Mouse (Mus musculus): ENCODE data around the gene Gm20517.

The Gm20517 gene

GRCm38 (mm10) chr17:47610849-47611660, at the start of gene Gm20517, which contains the start of the genes Bysl and Med20:
Gene Gm20517 (plus strand): TSS chr17:47611589.
Gene Bysl (minus strand): TSS chr17:47611492.
Gene Med20 (plus strand): TSS chr17:47611582.
- DNase-seq (ENCODE audit: low spot score) = peak; percentile 96

GRCm38 (mm10) chr17:47562875-47563274, 48.5 kb upstream of the Gm20517 start:
- DNase-seq (ENCODE audit: low spot score) = no peak

DNA sequence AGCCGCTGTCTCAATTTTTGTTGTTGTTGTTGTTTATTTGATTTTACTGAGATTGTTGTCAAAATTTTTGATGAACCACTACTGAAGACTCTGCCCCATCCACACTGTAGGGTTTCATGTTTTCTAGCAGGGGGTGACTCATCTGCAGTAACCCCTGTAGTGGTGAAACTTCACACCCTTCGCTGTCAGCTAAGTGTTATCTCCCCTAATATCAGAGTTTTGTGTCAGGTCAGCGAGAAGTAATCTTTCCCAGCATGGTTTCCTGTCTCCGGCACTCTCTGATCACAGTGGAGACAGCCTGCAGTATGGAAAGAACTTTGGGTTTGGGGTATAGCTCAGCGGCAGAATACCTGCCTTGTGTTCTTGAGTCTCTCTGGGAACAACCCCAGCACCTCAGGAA, 46.8 kb upstream of the Gm20517 start:
- DNase-seq (ENCODE audit: low spot score) = no peak

DNA sequence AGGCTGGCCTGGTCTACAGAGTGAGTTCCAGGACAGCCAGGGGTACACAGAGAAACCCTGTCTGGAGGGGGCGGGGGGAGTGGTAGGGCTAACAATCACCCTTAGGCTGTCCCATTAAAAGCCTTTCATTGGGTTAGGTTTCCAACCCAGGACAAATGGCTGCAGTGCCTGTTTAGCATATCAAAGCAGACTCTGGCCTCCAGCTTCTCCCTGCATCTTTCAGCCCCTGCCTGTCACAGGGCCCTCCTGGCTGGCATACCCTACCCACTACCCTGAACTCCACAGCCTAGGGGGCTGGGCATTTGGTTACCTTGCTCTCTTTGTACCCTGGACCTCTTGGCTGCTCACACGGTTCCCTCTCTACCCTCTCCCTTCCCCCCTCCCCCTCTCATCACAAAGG, 45.3 kb upstream of the Gm20517 start:
- no peak for DNase-seq (ENCODE audit: low spot score)

DNA sequence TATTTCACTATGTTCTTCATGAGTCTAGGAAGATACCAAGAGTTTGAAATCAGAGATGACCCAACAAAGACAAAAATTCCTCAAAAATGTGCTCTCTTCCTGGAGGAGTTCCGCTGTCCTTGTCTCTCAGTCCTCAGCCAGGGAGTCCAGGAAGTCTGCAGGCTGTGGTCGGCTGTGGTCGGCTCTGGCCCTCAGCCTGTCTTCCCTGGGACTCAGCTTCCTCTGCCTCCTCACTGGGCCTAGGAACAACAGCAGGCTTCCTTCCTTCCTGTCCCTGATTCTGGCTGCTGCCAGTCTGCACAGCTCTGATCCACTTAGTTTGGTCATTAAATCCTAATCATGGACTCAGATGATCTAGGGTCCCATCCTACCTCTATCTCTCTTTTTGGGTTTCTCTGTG, 44.1 kb upstream of the Gm20517 start:
- no peak for DNase-seq (ENCODE audit: low spot score)

- DNase-seq (ENCODE audit: low spot score) = no peak
Observed at GRCm38 (mm10) chr17:47568389-47568788, 43.0 kb upstream of the Gm20517 start.

- no peak for DNase-seq (ENCODE audit: low spot score)
Observed at GRCm38 (mm10) chr17:47568951-47569527, 42.4 kb upstream of the Gm20517 start.

DNA sequence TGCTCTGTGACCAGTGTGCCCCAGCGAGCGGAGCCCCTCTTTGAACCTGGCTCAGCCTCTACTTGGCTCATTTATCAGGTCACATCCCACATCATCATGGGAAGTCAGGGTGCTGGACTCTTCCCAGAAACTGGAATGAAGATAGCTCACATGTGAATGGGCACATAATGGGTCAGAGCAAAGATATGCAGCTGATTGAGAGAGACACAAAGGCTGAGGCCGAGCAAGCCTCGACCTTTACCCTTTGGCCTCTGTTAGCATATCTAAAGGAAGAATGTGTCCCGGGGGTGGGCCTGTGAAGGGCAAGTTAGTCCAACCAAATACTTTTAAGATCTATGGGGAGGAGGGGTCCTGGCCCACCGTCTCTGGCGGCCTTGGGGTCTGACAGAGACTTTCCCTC, 39.8 kb upstream of the Gm20517 start:
- no peak for DNase-seq (ENCODE audit: low spot score)

DNA sequence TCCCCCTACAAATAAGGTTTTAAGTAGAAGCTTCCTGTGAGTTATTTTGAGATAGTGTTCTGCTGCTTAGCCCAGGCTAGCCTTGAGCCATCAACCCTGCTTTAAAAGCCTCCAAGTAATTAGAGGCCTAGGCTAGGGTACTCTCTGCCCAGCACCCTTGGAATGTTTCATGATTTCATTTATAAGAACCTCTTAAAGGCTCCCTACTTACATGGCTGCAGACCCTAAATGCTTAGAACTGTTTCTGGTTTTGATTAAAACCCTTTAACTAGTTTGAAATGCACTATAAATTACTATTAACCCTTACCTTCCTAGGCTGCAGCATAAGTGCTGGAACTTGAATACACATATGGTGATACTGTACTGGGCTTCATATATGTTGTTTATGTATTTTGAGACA, 39.0 kb upstream of the Gm20517 start:
- DNase-seq (ENCODE audit: low spot score) = no peak

GRCm38 (mm10) chr17:47574028-47574427, 37.4 kb upstream of the Gm20517 start:
- no peak for DNase-seq (ENCODE audit: low spot score)

DNA sequence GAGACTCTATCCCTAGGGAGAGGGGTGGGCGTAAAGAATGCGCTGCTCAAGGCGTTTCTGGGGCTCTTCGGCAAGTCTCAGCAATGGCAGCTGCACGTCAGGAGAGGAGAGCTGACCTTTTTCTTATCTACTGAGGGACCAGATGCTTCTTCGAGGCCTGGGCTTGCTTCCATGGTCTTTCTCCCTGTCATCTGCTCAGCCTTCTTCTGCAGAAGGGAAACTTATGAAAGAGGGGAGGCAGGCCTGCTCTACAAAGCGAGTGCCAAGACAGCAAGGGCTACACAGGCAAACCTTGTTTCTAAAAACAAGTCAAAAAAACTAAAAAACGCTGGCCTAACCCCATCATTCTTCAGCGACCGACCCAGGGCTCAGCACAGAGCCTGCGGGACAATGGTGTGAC, 36.6 kb upstream of the Gm20517 start:
- DNase-seq (ENCODE audit: low spot score) = no peak

- no peak for DNase-seq (ENCODE audit: low spot score)
Observed at GRCm38 (mm10) chr17:47578655-47579054, 32.7 kb upstream of the Gm20517 start.

- DNase-seq (ENCODE audit: low spot score) = no peak
Observed at GRCm38 (mm10) chr17:47580962-47581361, 30.4 kb upstream of the Gm20517 start.

- DNase-seq (ENCODE audit: low spot score) = no peak
Observed at GRCm38 (mm10) chr17:47588517-47588916, 22.9 kb upstream of the Gm20517 start.

DNA sequence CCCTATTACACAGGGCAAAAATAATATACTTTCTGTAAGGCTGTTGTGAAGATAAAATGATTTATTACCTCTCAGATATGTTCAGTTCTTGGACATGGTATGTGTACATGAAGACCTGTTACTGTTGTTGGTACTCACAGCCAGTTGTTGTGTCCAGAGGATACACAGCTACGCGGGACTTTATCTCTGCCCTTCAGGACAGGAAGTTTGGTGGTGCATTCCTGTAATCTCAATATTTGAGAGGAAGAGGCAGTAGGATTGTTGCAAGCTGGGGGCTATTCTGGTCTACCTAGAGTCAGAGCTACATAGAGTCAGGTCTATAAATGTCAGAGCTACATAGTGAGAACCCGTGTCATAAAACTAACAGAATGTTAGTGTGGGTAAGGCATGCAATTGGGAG, 20.3 kb upstream of the Gm20517 start:
- no peak for DNase-seq (ENCODE audit: low spot score)

DNA sequence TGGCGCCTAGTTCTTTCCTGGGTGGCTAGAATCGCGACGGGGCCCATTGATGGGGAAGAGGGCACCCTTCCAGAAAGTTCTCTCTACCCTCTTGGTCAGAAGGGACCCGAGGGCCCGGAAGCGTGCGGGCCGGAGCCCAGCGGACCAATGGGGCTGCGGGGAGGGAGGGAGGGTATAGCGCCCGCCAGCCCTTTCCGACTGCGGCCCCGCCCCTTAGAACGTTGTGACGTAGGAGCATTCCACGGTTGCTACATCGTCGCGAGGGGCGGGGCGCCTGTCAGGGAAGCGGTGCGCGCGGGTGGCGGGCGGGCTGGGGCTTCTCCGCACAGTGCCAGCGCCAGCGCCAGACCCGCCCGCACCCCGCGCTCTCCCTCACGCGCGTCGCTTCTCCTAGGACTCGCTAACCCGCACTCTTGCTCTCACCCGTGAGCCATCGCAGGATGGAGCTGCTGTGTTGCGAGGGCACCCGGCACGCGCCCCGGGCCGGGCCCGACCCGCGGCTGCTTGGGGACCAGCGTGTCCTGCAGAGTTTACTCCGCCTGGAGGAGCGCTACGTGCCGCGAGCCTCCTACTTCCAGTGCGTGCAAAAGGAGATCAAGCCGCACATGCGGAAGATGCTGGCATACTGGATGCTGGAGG, 18.1 kb upstream of the Gm20517 start:
- DNase-seq (ENCODE audit: low spot score) = peak; percentile 92

DNA sequence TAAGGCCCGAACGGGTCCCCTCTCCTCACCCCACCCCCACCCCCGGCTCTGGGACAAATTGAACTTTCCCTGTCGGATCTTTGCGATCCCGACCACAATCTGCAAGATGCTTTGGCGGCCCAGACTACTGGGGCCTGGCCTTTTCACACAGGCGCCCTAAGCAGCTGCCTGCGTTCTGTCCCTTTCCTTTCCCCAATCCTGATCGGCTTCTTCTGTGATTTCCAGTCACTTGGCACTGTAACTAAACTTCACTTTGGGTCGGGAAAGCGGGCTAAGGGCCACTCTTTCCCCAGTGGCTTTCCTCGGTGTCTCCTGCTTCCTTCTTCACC, 17.6 kb upstream of the Gm20517 start:
- DNase-seq (ENCODE audit: low spot score) = no peak

DNA sequence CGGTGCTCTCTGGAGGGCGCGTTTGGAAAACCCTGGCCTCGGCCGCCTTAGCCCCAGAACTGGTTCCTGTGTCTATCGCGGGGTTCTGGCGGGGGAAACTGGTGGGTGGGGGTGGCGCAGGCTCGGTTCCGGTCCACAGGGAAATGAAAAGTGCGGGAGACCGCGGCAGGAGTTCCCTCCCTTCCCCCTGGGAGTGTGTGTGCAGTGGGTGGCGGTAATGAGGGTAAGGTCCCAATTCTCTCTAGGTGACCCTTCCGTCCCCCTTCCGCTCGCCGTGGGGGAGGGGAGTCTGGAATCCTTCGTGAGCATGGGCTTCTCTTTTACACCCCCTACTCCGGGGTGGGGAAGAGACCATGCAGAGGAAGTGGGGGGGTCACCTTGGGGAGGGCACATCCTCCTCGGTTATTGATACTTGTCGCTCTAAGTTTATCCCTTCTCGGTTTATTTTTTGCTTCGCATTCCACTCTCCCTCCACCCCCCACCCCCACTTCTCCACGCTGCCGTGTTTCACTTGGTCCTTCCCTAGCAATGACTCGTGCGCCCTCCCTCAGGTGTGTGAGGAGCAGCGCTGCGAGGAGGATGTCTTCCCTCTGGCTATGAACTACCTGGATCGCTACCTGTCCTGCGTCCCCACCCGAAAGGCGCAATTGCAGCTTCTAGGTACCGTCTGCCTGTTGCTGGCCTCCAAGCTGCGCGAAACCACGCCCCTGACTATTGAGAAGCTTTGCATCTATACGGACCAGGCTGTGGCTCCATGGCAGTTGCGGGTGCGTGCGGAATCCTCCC, 17.0 kb upstream of the Gm20517 start:
- no peak for DNase-seq (ENCODE audit: low spot score)

DNA sequence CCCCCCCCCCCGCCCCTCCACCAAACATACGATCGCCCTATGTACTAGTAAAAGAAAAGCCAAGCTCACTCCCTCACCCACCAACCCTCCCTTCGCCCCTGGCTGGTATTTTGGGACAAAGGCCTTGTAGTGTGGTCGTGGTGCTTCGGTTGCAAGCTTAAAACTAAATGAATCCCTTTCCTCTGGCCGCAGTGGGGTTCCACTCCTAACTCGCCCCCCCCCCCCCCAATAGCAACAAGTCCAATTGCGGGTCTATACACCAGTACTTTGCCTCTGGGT, 16.5 kb upstream of the Gm20517 start:
- DNase-seq (ENCODE audit: low spot score) = no peak

DNA sequence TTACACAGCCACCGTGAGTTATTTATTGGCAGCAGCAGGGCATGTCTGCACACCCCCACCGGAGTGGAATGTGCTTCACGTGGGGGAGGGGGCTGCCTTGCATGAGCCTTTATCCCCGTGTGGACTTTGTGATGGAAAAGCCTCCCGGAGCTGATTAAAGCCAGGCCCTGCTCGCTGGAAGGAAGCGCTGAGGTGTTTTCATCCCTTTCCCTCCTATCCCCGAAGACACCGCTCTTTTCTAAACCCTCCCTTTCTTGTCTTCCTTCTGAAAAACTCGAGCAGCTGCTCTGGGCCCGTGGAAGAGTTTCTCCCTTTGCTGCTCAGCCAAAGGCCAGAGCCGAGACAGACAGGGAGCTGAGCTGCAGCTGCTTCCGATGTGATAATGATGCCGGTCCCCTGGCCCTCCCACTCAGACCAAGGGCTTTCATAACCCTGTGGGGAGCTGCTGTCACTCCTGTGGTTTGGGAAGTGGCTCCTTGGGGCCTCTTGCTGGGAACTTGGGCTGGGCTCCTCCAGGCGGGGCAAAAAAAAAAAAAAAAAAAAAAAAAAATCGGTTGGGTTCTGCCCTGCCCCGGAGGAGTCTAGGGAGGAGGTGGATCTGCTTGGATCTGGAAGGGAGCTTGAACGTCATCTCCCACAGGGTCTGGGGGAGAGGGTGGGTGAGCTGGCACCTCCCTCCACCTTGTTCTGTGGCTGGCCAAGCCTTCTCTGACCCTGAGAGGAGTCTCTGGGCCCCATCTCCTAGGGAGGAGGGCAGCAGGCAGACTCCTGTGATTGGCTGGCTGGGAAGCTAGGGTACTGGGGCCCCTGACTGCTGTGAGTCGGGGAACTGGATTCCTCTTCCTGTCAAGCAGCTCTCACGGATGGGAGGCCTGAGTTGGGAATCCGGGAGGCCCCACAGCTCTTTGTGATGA, 15.9 kb upstream of the Gm20517 start:
- peak; percentile 51 for DNase-seq (ENCODE audit: low spot score)

GRCm38 (mm10) chr17:47596162-47596838, 15.1 kb upstream of the Gm20517 start:
- no peak for DNase-seq (ENCODE audit: low spot score)
